Mouse (Mus musculus): ENCODE data around the gene Timm8a1.

Gene Timm8a1

DNA sequence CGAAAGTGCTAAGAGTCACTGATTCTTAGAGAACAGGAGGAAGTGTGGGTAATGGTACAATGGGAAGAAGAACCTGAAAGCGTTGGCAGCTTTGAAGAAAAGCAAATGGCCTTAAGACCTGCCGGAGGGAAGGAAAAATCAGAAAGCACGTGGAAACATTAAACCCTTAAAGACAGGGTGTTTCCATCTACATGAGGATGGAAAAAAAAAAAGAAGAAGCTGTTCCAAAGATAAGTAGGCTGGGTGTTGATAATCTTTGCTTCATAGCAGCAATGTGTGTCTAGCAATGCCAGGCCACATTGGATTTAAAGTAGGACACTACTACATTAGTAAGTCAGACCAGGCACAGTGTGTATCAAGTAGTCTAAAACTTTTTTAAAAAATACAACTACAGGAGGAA is 16.4 kb downstream of the Timm8a1 start:
- in situ Hi-C loops (cut with MboI, MseI) = no loop called here

DNA sequence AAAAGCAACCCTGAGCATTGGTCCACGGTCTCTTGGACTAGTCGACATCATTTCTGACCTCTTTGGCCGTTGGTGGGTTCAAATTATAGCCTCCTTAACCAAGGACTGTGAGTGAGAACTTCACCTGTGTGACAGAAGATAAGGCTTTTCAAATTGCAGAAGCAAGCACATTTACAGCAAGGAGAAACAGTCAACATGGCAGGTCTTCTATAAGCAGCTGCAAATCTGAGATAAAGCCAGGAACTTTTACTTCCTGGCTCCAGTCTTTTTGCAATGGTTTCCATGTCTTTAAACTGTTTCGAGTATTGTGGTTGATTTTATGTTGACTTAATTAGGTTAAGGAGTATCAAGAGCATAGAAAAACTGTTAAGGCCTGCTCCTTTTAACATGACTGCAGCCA is 17.9 kb downstream of the Timm8a1 start:
- in situ Hi-C loops (cut with MboI, MseI) = no loop called here

DNA sequence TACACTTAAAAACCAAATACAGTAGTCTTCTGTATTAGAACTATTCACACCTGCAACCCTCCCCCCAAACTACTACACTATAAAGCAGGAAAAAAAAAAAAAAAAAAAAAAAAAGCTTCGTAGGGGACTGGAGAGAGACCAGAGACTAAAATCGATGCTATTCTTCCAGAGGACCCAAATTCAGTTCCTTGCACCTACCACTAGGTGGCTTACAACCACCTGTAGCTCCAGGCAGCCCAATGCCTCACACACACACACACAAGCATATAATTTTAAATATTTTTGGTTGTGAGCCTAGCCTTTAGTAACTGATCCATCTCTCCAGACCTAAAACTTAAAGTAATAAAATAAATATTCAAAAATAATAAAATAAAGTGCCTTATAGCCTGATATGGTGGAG is 32.2 kb downstream of the Timm8a1 start:
- in situ Hi-C loops (cut with MboI, MseI) = no loop called here

GRCm38 (mm10) chrX:134507977-134508376 is 33.7 kb downstream of the Timm8a1 start:
- in situ Hi-C loops (cut with MboI, MseI) = no loop called here

DNA sequence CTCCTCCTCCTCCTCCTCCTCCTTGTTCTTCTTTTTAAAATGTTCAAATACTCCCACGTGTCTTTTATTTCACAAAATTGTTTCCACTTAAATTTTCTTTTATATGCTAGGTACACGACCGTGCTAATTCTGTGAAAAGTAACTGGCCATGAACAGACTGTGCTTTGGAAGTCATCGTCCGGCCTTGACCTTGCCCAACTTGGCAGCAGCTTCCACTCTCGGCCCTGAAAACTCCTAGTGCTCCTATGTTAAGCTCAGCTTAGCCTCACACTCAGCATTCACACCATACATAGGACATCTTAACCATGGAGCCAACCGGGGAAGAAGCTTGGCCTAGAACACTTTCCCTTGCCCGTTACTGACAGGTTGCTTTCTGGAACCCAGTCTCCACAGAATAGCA is 41.0 kb downstream of the Timm8a1 start:
- in situ Hi-C loops (cut with MboI, MseI) = no loop called here

Data from T-helper 2 cell (primary cell).